Mouse (Mus musculus) cerebellum, adult 18-20 months (tissue): ENCODE measurements at regions not wholly inside any gene's neighbourhood (a gene's known extent, or its start where the extent isn't known, plus 50 kb on each side); places are given as distances from the start of the nearest gene placed in this dataset.
"Not testable (repeated sequence)": the region's sequence is repeated elsewhere in the genome, so short reads cannot be mapped to it uniquely, and the experiment has no call there.

ENCODE experiments used
- DNase-seq, 2 experiments: peaks; one replicate each; pipeline ENCODE4 v3.0.0; 2021

DNA sequence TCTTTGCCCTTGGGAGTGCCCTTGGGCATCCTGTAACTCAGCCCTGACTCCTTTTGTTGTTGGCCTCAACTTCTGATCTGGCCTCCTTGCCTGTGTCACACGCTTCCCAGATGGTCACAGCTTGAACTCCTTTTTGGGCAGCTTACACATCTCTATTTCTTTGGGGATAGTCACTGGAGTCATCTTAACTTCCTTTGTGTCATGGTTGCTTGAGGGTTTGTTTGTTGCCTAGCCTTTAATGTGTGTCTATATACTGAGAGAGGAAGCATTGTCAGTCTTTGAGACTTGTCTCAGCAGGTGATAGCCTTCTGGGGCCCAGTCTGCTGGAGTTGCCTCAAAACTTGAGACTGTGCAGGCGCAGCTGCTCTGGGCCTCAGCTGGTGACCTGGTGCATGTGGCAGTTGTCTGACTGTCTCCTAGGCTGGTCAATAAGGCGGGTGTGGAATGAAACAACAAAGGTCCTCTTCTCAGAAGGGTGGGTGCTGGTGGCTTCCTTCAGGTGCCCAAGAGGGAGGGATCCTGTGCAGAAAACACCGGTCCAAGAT lies 157.5 kb downstream of the Tpra1 start:
- DNase-seq = no peak

DNA sequence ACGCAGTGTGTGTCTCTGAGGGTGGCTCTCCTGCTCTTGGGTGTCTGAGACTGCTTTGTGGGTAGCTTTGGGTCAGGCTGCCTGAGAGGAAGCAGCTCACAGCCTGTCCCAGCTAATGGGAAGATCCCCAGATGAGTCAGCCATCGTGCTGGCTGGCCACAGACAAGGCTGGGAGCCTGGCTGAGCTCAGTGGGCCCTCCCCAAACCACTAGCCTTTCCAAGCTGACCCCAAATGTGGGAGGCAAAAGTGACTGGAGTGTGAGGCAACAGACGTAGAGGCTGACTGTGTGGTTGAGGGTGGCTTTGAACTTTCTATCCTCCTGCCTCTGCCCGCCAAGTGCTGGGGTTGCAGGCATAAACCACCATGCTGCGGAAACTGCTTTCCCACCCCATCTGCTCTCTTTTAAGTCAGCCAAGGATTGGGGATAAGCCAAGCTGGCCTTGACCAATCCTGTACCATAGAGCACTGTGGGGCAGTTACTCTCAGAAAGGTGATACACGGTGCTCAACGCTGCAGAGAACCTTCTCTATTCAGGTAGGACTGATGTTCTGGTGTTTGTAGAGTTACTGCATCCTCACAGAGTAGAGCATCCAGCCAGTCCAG lies 163.0 kb downstream of the Tpra1 start:
- DNase-seq = no peak

DNA sequence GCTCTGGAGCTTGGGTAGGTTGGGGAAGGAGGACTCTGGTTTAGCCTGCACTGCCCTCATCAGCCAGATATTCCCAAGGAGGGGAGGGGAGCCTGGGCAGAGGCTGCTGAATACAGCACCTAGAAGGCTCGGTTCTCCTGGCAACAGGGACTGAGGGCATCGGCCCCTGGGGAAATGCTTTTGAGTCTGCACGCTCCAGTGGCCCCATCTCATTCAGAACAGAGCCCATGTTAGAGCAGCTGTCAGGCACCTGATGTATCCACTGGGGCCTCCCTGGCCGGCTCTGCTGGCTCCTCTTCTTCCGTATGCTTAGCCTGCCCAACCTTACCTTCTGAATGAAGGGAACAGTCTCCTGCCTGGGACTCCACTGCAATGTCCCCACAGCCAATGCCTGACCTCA lies 164.5 kb downstream of the Tpra1 start:
- no peak for DNase-seq

DNA sequence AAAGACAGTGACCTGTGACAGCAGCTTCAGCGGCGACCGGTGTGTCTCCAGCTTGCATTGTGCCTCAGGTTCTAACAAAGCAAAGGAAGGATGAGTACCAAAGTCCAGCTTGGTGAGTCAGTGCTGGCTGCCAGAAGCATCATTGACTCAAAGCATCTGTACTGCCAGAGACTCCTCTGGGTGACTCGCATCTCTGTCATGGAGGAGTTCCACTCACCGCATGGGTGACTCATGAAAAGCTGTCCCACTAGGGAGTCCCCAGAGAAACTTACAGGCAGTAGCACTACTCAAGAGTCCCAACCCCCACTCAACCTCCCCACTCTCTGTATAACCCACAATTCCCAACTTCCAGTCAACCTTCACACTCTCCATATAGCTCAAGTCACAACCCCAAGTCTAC lies 166.2 kb downstream of the Tpra1 start:
- DNase-seq = no peak

DNA sequence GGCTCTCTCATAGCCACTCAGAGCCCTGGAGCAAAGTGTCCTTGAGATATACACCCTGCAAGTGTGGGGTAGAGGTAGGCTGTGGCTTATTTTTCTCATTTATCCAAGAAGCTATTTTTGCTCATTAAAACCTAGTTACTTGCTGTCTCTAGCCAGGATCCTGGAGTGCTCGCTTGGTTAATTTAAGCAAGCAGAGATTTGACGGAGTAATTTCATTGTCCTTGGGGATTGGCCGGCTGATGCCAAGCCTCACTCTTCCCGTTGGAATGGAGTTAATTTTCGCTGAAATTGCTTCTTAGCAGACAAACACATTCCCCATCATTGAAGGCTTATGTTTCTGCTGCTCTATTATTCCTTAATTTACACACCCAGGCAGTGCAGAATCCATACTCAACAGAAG lies 167.1 kb downstream of the Tpra1 start:
- no peak for DNase-seq

- DNase-seq = no peak
These were observed 168.0 kb downstream of the Tpra1 start for GRCm38 (mm10) chr6:89070011-89070410.

- no peak for DNase-seq
These were observed 169.7 kb downstream of the Tpra1 start for GRCm38 (mm10) chr6:89071766-89072165.

DNA sequence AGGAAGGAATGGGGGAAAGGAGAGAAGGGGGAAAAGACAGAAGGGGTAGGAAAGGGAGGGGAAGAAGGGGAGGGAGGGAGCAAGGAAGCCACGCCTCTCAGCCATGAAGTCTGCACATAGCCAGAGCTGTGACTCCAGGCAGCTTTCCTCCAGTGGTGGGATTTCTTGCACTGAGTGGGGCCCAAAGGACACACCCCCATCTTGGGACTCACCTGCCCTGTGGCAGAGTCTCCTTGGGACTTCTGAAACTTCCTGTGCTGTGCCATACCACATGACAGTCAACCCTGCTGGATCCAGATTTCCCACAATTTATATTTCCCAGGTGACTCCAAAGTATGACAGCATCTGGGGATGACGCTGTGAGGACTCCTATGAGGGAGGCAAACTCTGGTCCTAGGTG lies 170.5 kb downstream of the Tpra1 start:
- no peak for DNase-seq

DNA sequence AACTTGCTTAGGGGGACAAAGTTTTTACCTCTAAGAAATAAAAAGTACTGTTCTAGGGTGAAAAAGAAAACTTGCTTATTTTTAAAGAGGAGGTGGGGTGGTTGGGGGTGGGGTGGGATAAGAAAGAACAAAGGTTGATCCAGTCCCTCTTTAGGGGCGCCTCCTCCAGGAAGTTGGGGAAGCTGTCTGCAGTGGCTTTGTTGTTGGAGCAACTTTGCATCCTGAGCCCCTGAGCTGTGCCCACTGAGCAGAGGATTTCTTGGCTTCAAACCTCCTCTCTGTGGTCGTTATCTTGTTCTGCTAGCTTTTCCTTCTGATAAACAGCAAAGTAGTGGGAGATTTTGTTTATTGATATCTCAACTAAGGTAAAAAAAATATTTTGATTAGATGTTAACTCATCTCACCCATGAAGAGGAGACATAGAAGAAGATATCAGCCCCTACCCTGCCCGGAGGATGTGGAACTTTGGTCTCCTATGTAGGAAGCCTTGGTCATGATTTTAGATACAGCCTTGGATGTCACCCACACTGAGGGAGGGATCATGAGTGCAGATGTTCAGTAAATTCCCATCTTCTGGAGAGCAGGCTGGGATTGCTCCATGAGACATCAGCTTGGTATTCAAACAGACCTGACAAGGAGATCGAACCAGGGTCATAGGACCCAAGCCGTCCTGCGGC lies 179.7 kb downstream of the Tpra1 start:
- DNase-seq = no peak

- DNase-seq = no peak
These were observed 182.4 kb downstream of the Tpra1 start for GRCm38 (mm10) chr6:89084437-89084836.

- no peak for DNase-seq
These were observed 183.1 kb downstream of the Tpra1 start for GRCm38 (mm10) chr6:89085151-89085550.

GRCm38 (mm10) chr6:89087620-89088019 lies 185.6 kb downstream of the Tpra1 start:
- DNase-seq = no peak

GRCm38 (mm10) chr6:89090096-89090495 lies 188.0 kb downstream of the Tpra1 start:
- DNase-seq = no peak

- DNase-seq = no peak
These were observed 193.9 kb downstream of the Tpra1 start for GRCm38 (mm10) chr6:89095911-89096310.

DNA sequence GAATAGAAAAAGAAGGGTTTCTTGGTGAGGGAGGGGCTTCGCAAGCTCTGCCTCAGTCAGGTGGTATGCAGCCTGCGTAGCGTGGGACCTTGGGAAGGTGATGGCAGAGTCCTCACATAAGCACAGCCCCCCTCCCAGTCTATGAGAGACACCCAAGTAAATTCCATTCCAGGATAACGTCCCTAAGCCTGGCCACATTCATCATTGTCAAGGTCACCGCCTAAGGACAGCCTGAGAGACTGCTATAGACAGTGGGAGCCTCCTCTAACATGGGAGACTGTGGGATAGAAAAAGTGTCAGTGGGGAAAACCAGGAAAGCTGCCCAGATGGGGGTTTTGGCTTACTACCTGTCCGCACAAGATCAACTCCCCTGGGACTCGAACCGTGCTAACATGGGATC lies 195.5 kb downstream of the Tpra1 start:
- no peak for DNase-seq

DNA sequence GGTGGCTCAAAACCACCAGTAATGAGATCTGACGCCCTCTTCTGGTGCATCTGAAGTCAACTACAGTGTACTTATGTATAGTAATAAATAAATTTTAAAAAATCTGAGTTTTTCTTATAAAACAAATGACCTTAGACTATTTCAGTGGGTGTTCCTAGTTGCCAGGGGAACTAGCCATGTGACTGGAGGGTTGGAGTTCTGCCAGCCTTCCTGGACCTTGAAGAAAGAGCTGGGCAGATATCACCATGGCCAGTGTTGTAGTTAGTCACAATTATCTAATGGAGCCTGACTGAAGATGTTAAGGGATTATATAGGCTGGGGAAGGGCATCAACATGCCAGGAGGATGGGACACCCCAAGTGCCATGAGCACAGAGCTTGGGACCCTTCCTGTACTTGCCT lies 217.2 kb downstream of the Tpra1 start:
- DNase-seq = no peak

DNA sequence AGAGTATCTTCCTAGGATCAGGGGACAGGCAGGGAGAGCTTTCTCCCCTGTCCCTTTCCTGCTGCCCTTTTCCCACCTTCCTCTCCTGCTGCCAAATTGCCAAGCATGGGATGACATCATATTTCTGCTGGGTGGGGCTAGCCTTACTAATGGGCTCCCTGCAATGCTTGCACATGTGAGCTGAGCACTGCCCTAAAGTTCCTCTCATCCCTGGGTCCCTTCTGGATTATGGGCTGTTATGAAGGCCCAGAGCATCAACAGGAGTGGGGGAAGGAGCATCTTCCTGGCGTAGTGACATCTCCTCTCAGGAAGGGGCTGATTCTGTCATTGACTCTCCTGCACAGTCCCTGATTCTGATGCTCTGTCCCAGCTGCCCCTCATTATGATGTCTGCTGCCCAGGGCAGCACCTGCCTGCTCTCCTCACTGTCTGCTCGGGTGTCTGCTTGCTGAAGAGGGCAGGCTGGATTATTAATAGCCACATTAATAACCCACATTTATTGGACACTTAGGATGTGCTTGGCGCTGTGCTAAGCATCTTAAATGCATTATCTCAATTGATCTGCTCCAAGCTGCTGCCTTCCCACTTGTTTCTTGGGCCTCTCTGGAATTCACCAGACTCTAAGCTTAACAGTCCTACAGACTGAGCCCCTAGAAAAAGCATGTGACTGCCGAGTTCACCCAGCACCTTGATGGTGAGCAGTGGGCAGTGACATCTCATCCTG lies 219.1 kb downstream of the Tpra1 start:
- no peak for DNase-seq

DNA sequence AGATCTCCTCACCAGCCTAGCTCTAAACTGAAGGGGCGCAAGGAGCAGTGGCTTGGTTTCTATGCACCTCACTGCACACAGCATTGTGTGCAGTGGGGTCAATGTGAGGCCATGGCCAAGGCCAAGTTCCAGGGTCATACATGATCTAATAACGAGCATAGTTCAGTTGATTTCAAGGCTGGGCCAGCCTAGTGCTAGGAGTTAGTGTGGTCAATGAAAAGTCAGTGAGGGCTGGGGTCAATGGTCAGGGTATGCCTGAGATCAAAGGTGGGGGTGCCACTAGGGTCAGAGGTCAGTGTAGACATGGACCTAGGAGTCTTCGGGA lies 219.7 kb downstream of the Tpra1 start:
- DNase-seq = no peak

DNA sequence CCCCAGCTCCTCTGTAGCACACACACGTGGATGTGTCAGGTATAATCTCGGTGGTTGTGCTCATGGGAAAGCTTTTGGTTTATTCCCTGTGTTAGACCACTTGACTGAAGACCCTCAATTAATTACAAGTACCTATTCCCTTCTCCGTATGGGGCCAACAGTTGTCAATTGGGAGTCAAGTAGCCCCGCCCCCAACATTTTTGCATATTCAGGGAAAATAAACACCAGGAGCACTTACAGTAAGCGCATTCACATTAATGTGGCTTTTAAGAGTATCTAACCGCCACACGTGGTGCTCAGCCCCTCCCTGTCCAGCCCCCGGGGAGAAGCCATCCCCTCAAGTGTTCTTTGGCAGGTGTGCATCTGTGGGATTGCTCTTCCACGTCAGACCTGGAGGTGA lies 223.9 kb downstream of the Tpra1 start:
- no peak for DNase-seq

DNA sequence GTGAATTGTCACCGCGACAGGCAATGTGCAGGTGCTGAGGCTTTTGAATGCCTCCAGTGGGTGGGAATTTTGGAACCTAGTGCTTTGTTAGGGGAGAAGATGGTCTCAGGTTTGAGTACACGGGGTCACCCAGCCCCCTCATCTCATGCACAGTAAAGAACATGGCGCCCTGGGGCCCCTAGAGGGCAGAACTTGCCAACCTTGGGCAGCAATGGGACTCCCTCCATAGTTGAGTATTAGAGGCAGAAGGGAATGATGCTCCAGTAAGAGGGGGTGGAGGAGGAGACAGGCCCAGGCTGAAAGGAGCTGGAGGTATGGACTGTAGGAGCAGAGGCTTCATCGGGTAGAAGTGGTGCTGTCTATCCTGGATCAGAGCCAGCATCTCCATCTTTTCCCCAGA lies 226.1 kb downstream of the Tpra1 start:
- DNase-seq = not testable (repeated sequence)

DNA sequence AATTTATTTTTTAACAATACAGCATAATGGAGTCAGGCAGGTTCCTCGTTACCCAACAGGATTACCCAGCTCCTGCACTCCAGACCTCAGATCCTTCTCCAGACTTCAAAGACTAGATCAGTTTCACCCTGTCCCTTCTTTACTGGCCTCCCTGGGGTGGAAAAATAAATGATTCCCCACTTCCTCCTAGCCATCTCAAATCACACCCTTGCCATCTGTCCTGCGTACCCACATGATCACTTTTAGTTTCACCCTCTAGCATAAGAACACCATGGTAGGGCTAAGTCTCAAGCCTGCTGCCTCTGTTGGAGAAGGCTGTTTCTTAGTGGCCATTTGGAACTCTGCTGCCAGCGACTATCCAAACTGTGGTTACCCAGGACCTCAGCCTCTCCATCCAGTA lies 222.0 kb downstream of the Plxna1 start:
- no peak for DNase-seq

- no peak for DNase-seq
These were observed 209.3 kb downstream of the Plxna1 start for GRCm38 (mm10) chr6:89153027-89153662.

- no peak for DNase-seq
These were observed 204.9 kb downstream of the Plxna1 start for GRCm38 (mm10) chr6:89157501-89157900.

- no peak for DNase-seq
These were observed 202.4 kb downstream of the Plxna1 start for GRCm38 (mm10) chr6:89160051-89160450.
